Mouse (Mus musculus) embryonic fibroblast, embryonic 13.5 days (primary cell): ENCODE data around the gene Taar8b.

Experiments
- CTCF ChIP-seq: IDR thresholded peaks from 2 replicates; pipeline ENCODE4 v1.5.1; 2011; ENCODE audit warnings: mild to moderate bottlenecking, control low read depth, low read length, moderate library complexity, borderline replicate concordance; ENCODE audit not compliant: insufficient read depth
- POLR2A ChIP-seq: IDR thresholded peaks from 2 replicates; pipeline ENCODE4 v1.6.1; 2011; ENCODE audit warnings: low read depth, mild to moderate bottlenecking, control low read depth, low read length, moderate library complexity

DNA sequence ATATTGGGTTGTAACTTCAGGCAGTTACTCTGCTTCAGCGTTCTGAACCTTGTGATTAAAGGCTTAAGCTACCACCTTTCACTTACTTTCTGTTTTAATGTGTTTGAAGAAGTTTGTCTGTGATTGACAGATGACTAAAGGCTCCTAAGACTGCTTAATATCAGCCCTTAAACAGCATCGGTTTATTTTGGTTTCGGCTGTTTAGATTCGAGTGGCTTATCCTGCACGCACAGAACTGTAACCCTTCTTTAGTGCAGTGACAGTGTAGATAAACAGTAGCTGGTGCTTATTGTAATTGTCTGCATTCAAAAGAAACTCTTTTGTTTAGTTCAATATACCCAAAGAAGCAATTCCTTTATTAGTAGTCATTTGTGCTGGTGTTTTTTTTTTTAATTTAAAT lies 40.1 kb downstream of the Taar8b start:
- TF ChIP-seq CTCF, result no peak
- no peak for TF ChIP-seq POLR2A
